Mouse (Mus musculus) cerebellum, adult 9-10 months (tissue): ENCODE measurements around the gene Prl3d1.
"Not testable (repeated sequence)": the region's sequence is repeated elsewhere in the genome, so short reads cannot be mapped to it uniquely, and the experiment has no call there.

Experiments used
- DNase-seq: peaks from one replicate; pipeline ENCODE4 v3.0.0; 2022

Prl3d1 gene

GRCm38 (mm10) chr13:27093890-27094289, at the start of gene Prl3d1:
Gene Prl3d1, plus strand, starts transcription at chr13:27094190.
- not testable (repeated sequence) for DNase-seq

- no peak for DNase-seq
Observed at GRCm38 (mm10) chr13:27057270-27057669, 36.7 kb upstream of the Prl3d1 start, which contains the start of gene Prl. Gene Prl, plus strand, starts transcription at chr13:27057570.

- no peak for DNase-seq
Observed at GRCm38 (mm10) chr13:27059177-27059576, 34.8 kb upstream of the Prl3d1 start.

GRCm38 (mm10) chr13:27121398-27121797, 27.4 kb downstream of the Prl3d1 start, which contains the start of gene Prl3d2:
Gene Prl3d2, plus strand, starts transcription at chr13:27121698.
- DNase-seq, result not testable (repeated sequence)

DNA sequence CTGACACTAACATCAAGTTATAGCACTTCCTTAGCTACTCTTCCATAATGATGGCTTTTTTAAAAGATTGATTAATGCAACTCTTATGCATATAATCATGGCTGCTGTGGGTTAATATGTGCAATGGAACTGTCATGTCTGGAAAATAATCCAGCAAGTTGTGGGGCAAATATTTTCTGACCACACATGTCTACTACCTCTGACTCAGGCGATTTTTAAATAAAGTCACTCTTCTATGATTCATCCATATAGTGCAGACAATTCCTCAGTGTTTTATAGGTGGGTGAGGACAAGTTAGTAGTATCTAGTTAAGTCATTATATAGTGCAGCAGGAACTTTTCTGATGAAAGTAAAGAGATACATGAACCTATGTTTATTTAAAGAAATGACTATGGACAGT, 54.3 kb downstream of the Prl3d1 start:
- no peak for DNase-seq
